ENCODE assay signal across 8 mouse cellular contexts in genomic region chr12:113001133-113001474, GRCm38 (mm10). TPM values are rescaled to one million over a fixed set of nuclear protein-coding genes. Genes with fewer than 3 reads are reported as not detected.
DNase-seq lines count a peak whose midpoint lies in the region; ATAC-seq and TF ChIP-seq lines count a peak whose summit lies in the region.

No protein-coding gene starts in this region.

- no peak for ATAC-seq in embryonic facial prominence, embryonic 11.5 days (replicated peaks; ENCODE audit: insufficient number of reproducible peaks, low FRiP score, low TSS enrichment, low read depth)
- ATAC-seq in intestine, postnatal 0 days = no peak
- ATAC-seq in neural tube, embryonic 13.5 days (ENCODE audit: low read depth) = peak; percentile 51

- WGBS in embryonic facial prominence, embryonic 11.5 days = 3% methylated on average over 5 of the region's 5 CpGs
- under 1% methylated on average over 5 of the region's 5 CpGs for WGBS in intestine, postnatal 0 days
- 3% methylated on average over 5 of the region's 5 CpGs for WGBS in neural tube, embryonic 13.5 days

- peak overlapping the region; percentile 96 for H3K9ac ChIP-seq in embryonic facial prominence, embryonic 11.5 days (replicated peaks; ENCODE audit: low read length)
- peak overlapping the region; percentile 45 for H3K9ac ChIP-seq in intestine, postnatal 0 days (ENCODE audit: low read depth, low read length)
- peak overlapping the region; percentile 96 for H3K9ac ChIP-seq in neural tube, embryonic 13.5 days

- no peaks in the 10 kb centered on the region for H3K9me3 ChIP-seq in embryonic facial prominence, embryonic 11.5 days (replicated peaks; ENCODE audit: control insufficient read depth, low read length)
- no peaks in the 10 kb centered on the region for H3K9me3 ChIP-seq in intestine, postnatal 0 days (ENCODE audit: control insufficient read depth)
- H3K9me3 ChIP-seq in neural tube, embryonic 13.5 days = no peaks in the 10 kb centered on the region

- peak overlapping the region; percentile 69 for H3K4me2 ChIP-seq in embryonic facial prominence, embryonic 11.5 days (ENCODE audit: low read depth, low read length)
- peak overlapping the region; percentile 90 for H3K4me2 ChIP-seq in intestine, postnatal 0 days (replicated peaks; ENCODE audit: low read depth)
- peak overlapping the region; percentile 88 for H3K4me2 ChIP-seq in neural tube, embryonic 13.5 days

- no peaks in the 10 kb centered on the region; the same call in 1 of the 2 replicates for H3K4me1 ChIP-seq in embryonic facial prominence, embryonic 11.5 days (ENCODE audit: control insufficient read depth, insufficient read depth, low read length)
- H3K4me1 ChIP-seq in intestine, postnatal 0 days (replicated peaks; ENCODE audit: control insufficient read depth, insufficient read depth, low read length) = 0 out of 2 replicates have a peak, but pooled peaks cover 6% of the 10 kb centered on the region
- peaks cover 43% of the 10 kb centered on the region for H3K4me1 ChIP-seq in neural tube, embryonic 13.5 days (replicated peaks)

- peak overlapping the region; percentile 96 for H3K4me3 ChIP-seq in layer of hippocampus, adult 2 months
- peak overlapping the region; percentile 79 for H3K4me3 ChIP-seq in embryonic facial prominence, embryonic 11.5 days (ENCODE audit: low read depth, low read length)
- H3K4me3 ChIP-seq in intestine, postnatal 0 days (ENCODE audit: low read depth, low read length) = peak overlapping the region; percentile 88
- peak overlapping the region; percentile 89 for H3K4me3 ChIP-seq in neural tube, embryonic 13.5 days

- no peak for TF ChIP-seq CTCF in layer of hippocampus, adult 2 months (conservative IDR thresholded peaks at IDR 0.05)
- no peak for TF ChIP-seq CTCF in intestine, postnatal 0 days (IDR thresholded peaks at IDR 0.05; ENCODE audit: low read depth)

- no peaks in the 10 kb centered on the region for H3K27me3 ChIP-seq in embryonic facial prominence, embryonic 11.5 days (ENCODE audit: control insufficient read depth, insufficient read depth, low read length)
- H3K27me3 ChIP-seq in intestine, postnatal 0 days (replicated peaks; ENCODE audit: control insufficient read depth, insufficient read depth, low read length) = no peaks in the 10 kb centered on the region
- H3K27me3 ChIP-seq in neural tube, embryonic 13.5 days = no peaks in the 10 kb centered on the region

- no peak for DNase-seq in layer of hippocampus, adult 2 months (ENCODE audit: low spot score in 2 of 2)
- DNase-seq in layer of hippocampus, adult 9-11 months = no peak
- no peak for DNase-seq in embryonic facial prominence, embryonic 11.5 days (ENCODE audit: low spot score)
- DNase-seq in adrenal gland, postnatal 14 days = no peak
- DNase-seq in thymus, postnatal 10 days (ENCODE audit: low spot score in 2 of 2) = no peak
- no peak for DNase-seq in urinary bladder, postnatal 14 days (ENCODE audit: low spot score)

- no peaks in the 10 kb centered on the region for H3K36me3 ChIP-seq in embryonic facial prominence, embryonic 11.5 days (replicated peaks; ENCODE audit: control insufficient read depth, insufficient read depth, low read depth, low read length)
- no peaks in the 10 kb centered on the region for H3K36me3 ChIP-seq in intestine, postnatal 0 days (ENCODE audit: control insufficient read depth, insufficient read depth)
- no peaks in the 10 kb centered on the region for H3K36me3 ChIP-seq in neural tube, embryonic 13.5 days

- peak overlapping the region; percentile 97 for H3K27ac ChIP-seq in layer of hippocampus, adult 2 months
- H3K27ac ChIP-seq in embryonic facial prominence, embryonic 11.5 days (replicated peaks; ENCODE audit: low read depth, low read length) = peak overlapping the region; percentile 83
- H3K27ac ChIP-seq in intestine, postnatal 0 days (ENCODE audit: low read depth, low read length) = peak overlapping the region; percentile 82
- H3K27ac ChIP-seq in neural tube, embryonic 13.5 days (replicated peaks) = peak overlapping the region; percentile 96

RNA-seq across cellular contexts. Expression of gene Brf1, which starts 0.6 kb away (rescaled TPM):
- 10 to 100 TPM; 55.6 to 57.4 TPM for total RNA-seq in layer of hippocampus, adult 2 months (2021)
- polyA plus RNA-seq in embryonic facial prominence, embryonic 11.5 days (2014; fragmentation: Nextera tagmentation; extraction: Ambion mirVana) = 48.5 and 50.8 TPM in 2 replicates
- polyA plus RNA-seq in intestine, postnatal 0 days (2015; fragmentation: Nextera tagmentation; extraction: Ambion mirVana) = 17.9 and 21.3 TPM in 2 replicates
- 55.8 and 55.9 TPM in 2 replicates for polyA plus RNA-seq in neural tube, embryonic 13.5 days (2015; fragmentation: Nextera tagmentation; extraction: Ambion mirVana)
- 46.3 and 57.7 TPM in 2 replicates for total RNA-seq in adrenal gland, postnatal 14 days (2021)

RNA-seq across cellular contexts. Expression of gene Pacs2, which starts 13.2 kb away (rescaled TPM):
- 10 to 100 TPM; 79.6 to 81.8 TPM for total RNA-seq in layer of hippocampus, adult 2 months (2021)
- polyA plus RNA-seq in embryonic facial prominence, embryonic 11.5 days (2014; fragmentation: Nextera tagmentation; extraction: Ambion mirVana) = 9.8 and 11.6 TPM in 2 replicates
- 5.1 and 5.2 TPM in 2 replicates for polyA plus RNA-seq in intestine, postnatal 0 days (2015; fragmentation: Nextera tagmentation; extraction: Ambion mirVana)
- polyA plus RNA-seq in neural tube, embryonic 13.5 days (2015; fragmentation: Nextera tagmentation; extraction: Ambion mirVana) = 26.1 and 27.8 TPM in 2 replicates
- 30.0 and 31.1 TPM in 2 replicates for total RNA-seq in adrenal gland, postnatal 14 days (2021)

RNA-seq across cellular contexts. Expression of gene Btbd6, which starts 24.8 kb away (rescaled TPM):
- total RNA-seq in layer of hippocampus, adult 2 months (2021) = 10 to 100 TPM; 55.8 to 55.9 TPM
- 19.0 and 19.7 TPM in 2 replicates for polyA plus RNA-seq in embryonic facial prominence, embryonic 11.5 days (2014; fragmentation: Nextera tagmentation; extraction: Ambion mirVana)
- 13.1 and 13.3 TPM in 2 replicates for polyA plus RNA-seq in intestine, postnatal 0 days (2015; fragmentation: Nextera tagmentation; extraction: Ambion mirVana)
- 35.0 and 41.4 TPM in 2 replicates for polyA plus RNA-seq in neural tube, embryonic 13.5 days (2015; fragmentation: Nextera tagmentation; extraction: Ambion mirVana)
- total RNA-seq in adrenal gland, postnatal 14 days (2021) = 18.3 and 21.1 TPM in 2 replicates

RNA-seq across cellular contexts. Expression of gene Nudt14, which starts 59.2 kb away (rescaled TPM):
- total RNA-seq in layer of hippocampus, adult 2 months (2021) = 10 to 100 TPM in 1 of 2 experiments, 1 to 10 TPM in 1; 9.8 to 10.1 TPM
- polyA plus RNA-seq in embryonic facial prominence, embryonic 11.5 days (2014; fragmentation: Nextera tagmentation; extraction: Ambion mirVana) = 75.8 and 83.4 TPM in 2 replicates
- polyA plus RNA-seq in intestine, postnatal 0 days (2015; fragmentation: Nextera tagmentation; extraction: Ambion mirVana) = 90.6 and 92.1 TPM in 2 replicates
- polyA plus RNA-seq in neural tube, embryonic 13.5 days (2015; fragmentation: Nextera tagmentation; extraction: Ambion mirVana) = 55.1 and 74.8 TPM in 2 replicates
- 32.5 and 35.7 TPM in 2 replicates for total RNA-seq in adrenal gland, postnatal 14 days (2021)

Comparison
In these comparisons a context has a peak if more than half of its experiments do, and no peak if none do; other contexts are left out.
1. H3K9ac ChIP-seq: peak in every context shown above with its lines; median percentile 96 in embryonic facial prominence, embryonic 11.5 days; 96 in neural tube, embryonic 13.5 days; 45 in intestine, postnatal 0 days.